Mouse (Mus musculus) frontal cortex, adult 2 months (tissue): ENCODE results near the gene Gm6993. TPM values are rescaled to one million over a fixed set of nuclear protein-coding genes. Genes with fewer than 3 reads are reported as not detected.

ENCODE experiments used
- DNase-seq, 2 experiments: peaks; one replicate each; pipeline ENCODE4 v3.0.0; 2022; ENCODE audit warnings: low spot score in 1 of 2; ENCODE audit errors: extremely low spot score in 1 of 2
- polyA plus RNA-seq: library from polyadenylated mRNA; depleted of rRNA; stranded (reverse); fragments of >200 nt; gene quantifications from 2 replicates; pipeline ENCODE4 v1.2.3, GENCODE M21; 2012

Gene Gm6993
- polyA plus RNA-seq, 1 experiment = not detected

GRCm38 (mm10) chr12:31239031-31239583 lies 1.5 kb upstream of the Gm6993 start:
- DNase-seq = no peak

DNA sequence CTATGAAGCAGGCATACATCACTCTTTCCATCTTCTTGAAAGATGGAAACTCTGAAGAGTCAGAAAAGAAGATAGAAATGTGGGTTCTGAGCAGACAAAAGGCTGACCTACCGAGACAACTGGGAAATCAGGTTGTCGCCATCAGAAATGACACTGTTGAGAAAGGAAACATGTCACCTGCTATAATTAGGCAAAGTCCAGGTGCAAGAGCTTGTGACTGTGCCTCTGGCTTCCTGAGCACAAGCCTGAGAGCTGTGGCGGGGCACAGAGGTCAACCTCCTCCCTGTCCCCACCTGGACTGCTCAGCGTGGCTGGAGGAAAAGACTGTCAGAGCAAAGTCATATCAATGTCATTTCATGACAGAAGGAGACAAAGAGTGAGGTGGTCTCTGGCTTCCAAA lies 772 bp upstream of the Gm6993 start:
- no peak for DNase-seq

GRCm38 (mm10) chr12:31241595-31242342 lies 1.2 kb downstream of the Gm6993 start:
- no peak for DNase-seq

GRCm38 (mm10) chr12:31244001-31244400 lies 3.4 kb downstream of the Gm6993 start:
- no peak for DNase-seq

- no peak for DNase-seq
These were observed 4.1 kb downstream of the Gm6993 start for GRCm38 (mm10) chr12:31244691-31245090.

- no peak for DNase-seq
These were observed 5.6 kb downstream of the Gm6993 start for GRCm38 (mm10) chr12:31246153-31246552.

DNA sequence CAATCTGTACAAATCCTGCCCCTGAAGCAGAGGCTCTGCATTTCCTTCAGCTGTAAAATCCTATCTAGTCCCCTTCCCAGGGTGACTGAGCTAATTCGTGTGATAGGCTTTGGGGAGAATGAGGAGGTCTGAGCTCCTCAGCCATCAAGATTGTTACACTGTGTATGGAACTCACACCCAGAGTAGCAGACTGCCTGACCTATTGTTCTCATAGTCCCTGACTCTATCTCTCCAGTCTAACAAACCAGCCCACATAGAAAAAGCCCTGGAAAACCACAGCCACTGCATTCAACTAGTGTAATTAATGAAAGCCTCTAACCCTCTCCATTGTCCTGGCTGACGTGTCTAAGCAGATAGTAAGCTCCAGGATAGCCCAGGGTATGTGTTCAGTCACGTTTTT lies 6.0 kb downstream of the Gm6993 start:
- no peak for DNase-seq

DNA sequence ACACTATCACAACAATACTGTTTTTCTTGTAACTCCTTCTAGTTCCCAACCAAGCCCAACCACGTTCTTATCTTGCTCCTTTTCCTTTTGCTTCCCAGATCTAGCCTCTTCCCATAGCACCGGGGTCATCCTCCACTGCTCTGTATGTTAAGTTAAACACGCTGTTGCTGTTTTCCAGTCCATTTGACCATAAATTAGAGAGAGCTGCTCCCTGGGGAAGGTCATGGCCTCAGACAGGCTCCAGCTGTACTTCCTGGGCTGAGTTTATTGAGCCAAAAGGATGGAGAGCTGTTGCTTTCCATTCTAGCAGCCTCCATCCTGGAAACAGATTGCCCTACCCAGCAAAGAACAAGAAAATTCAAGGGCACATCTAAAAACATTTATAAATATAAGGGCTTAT lies 7.6 kb downstream of the Gm6993 start:
- no peak for DNase-seq

- DNase-seq = no peak
These were observed 8.1 kb downstream of the Gm6993 start for GRCm38 (mm10) chr12:31248681-31249080.

DNA sequence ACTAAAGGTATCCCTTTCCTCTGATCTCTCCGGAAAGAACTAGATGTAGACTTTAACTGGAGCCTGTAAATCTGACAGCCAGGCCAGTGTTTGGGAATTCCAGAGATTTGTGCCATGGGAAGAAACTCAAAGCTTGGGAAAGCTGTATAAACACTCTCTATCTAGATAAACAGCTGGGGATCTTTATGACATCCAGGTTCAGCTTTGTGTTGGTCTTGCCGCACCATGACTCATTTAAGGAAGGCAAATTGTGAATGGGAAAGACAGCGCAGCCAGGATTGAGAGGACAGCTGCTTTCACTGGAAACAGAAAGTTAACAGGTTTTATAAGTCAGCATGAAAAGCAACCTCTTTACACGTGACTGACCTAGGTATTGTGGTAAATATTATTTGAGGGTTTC lies 11.7 kb downstream of the Gm6993 start:
- no peak for DNase-seq

GRCm38 (mm10) chr12:31254978-31255377 lies 14.4 kb downstream of the Gm6993 start:
- DNase-seq = no peak

DNA sequence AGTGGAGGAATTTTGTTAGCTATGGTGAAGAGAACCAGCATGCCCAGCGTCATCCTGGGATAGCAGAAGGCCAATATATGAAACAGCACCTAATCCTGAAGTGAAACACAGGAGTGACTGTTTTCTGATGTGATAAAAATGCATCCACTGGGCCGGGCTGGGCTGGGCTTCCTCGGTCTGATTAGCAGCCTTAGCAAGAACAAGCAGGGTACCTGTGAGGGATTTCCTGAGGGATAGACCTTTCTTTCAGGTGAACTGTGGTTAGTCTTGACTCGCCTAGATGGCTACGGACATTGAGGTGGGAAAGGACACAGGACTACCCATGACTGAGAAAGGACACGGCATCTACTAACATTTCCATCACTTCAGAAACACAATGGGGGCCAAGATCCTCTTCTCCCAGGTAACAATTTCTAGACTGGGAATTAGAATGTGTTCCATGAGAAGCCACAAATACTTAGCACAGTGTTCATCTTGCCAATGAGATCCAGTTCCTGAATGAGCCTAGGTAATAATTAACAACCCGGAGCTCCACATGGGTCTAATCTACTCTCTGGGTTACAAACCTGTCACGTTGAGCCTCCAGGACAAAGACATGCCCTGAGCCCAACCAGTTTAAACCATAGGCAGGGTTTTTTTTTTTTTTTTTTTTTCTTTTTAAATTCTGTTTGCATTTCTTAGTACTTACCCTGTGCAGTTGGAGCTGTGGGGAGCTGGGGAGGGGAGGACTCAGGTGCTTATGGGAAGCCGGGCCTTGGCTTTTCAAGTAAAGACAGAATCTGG lies 15.7 kb downstream of the Gm6993 start:
- no peak for DNase-seq

DNA sequence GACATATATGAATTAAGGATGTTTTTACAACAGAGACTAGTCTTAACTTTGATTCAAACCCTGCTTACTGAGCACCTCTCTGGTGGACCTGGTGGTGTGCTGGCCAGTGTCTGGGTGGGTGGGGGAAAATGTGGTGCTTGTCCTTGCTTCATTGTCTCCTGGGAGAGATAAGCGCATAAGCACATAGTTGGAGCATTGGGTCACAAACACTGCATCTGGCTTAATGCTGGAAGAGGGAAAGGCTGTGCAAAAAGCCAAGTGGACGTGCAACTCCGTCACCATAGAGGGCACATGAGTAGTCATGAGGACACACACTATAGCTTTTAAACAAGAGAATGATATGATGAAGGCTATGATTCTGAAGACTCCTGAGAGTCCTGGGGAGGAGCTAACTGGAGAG lies 21.3 kb downstream of the Gm6993 start:
- no peak for DNase-seq

DNA sequence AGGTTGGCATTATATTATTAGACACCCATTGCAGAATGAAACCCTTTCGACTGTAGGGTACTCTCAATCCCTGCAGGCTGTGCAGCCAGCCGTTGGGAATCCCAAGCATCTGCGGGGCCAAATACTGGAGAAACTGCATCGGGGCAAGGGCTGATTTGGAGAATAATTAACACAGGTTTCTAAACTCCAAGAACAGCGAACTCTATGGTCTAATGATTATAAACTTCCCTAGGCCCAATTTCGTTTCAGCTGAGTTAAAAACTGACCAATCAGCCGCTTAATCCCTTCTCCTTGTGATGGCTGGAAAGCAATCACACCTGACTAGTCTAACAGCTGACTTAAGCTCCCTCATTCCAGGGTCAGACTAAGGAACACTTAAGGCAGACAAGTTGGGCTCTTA lies 23.4 kb downstream of the Gm6993 start:
- no peak for DNase-seq

GRCm38 (mm10) chr12:31265005-31265721 lies 24.6 kb downstream of the Gm6993 start, which contains the start of gene Lamb1:
Gene Lamb1 (plus strand): TSS chr12:31265234.
- DNase-seq = peak in 1 of 2 experiments; percentile 48

- DNase-seq = peak in 1 of 2 experiments; percentile 25
These were observed 25.3 kb downstream of the Gm6993 start for GRCm38 (mm10) chr12:31265722-31266431.

GRCm38 (mm10) chr12:31266686-31267085 lies 26.1 kb downstream of the Gm6993 start:
- no peak for DNase-seq

GRCm38 (mm10) chr12:31267363-31267762 lies 26.8 kb downstream of the Gm6993 start:
- no peak for DNase-seq

GRCm38 (mm10) chr12:31268315-31268714 lies 27.7 kb downstream of the Gm6993 start:
- no peak for DNase-seq

GRCm38 (mm10) chr12:31269020-31269597 lies 28.5 kb downstream of the Gm6993 start:
- no peak for DNase-seq
